Comparison of ENCODE assay signal across 8 mouse cellular contexts in genomic region chrX:101942461-101942896, GRCm38 (mm10).
A peak's percentile ranks its signal among the peaks of the same experiment; 100 is the strongest.
DNase-seq lines count a peak whose midpoint lies in the region; ATAC-seq and TF ChIP-seq lines count a peak whose summit lies in the region.

No protein-coding gene starts in this region.

- WGBS in hindbrain, postnatal 0 days: 13% methylated on average over 6 of the region's 6 CpGs

- no peak for TF ChIP-seq POLR2A in cortical plate, adult 2 months (IDR thresholded peaks at IDR 0.05; ENCODE audit: extremely low read depth, insufficient read depth, low read length)

- peak; percentile 92 for ATAC-seq in hindbrain, postnatal 0 days
- ATAC-seq in erythroblast, adult 5-6 weeks (replicated peaks; ENCODE audit: low FRiP score, poor library complexity, severe bottlenecking): no peak

- peak; percentile 65 for TF ChIP-seq CTCF in cortical plate, adult 2 months (IDR thresholded peaks at IDR 0.05; ENCODE audit: extremely low read depth, insufficient read depth, low read length)
- TF ChIP-seq CTCF in hindbrain, postnatal 0 days (IDR thresholded peaks at IDR 0.05; ENCODE audit: low read depth): peak; percentile 86

- no peaks in the 10 kb centered on the region for H3K9me3 ChIP-seq in hindbrain, postnatal 0 days (ENCODE audit: low read length)

- H3K27me3 ChIP-seq in hindbrain, postnatal 0 days (ENCODE audit: insufficient read depth, low read length): no peaks in the 10 kb centered on the region

- H3K9ac ChIP-seq in hindbrain, postnatal 0 days (replicated peaks; ENCODE audit: low read length): no peak overlapping the region

- H3K4me3 ChIP-seq in cortical plate, adult 2 months (ENCODE audit: insufficient read depth, low read length): no peak overlapping the region
- no peak overlapping the region for H3K4me3 ChIP-seq in hindbrain, postnatal 0 days (ENCODE audit: low read length)

- peak; percentile 75 for DNase-seq in adipocyte (ENCODE audit: low spot score)
- peak; percentile 59 for DNase-seq in gastrocnemius, postnatal 10 days
- peak; percentile 75 for DNase-seq in hindbrain, postnatal 0 days (ENCODE audit: low spot score)
- peak; percentile 33 for DNase-seq in left cerebral cortex, adult 11 months (ENCODE audit: low spot score)
- DNase-seq in lung, postnatal 4 days: peak; percentile 68 to 79
- DNase-seq in right cerebral cortex, postnatal 4 days: peak; percentile 52

- no peaks in the 10 kb centered on the region for H3K36me3 ChIP-seq in hindbrain, postnatal 0 days (ENCODE audit: insufficient read depth, low read length)

- no peak overlapping the region for H3K4me2 ChIP-seq in hindbrain, postnatal 0 days (ENCODE audit: low read depth, low read length)

- H3K27ac ChIP-seq in cortical plate, adult 2 months (ENCODE audit: insufficient read depth, low read length): no peak overlapping the region
- H3K27ac ChIP-seq in hindbrain, postnatal 0 days: no peak overlapping the region

- H3K4me1 ChIP-seq in cortical plate, adult 2 months (ENCODE audit: control insufficient read depth, insufficient read depth, low read length): no peaks in the 10 kb centered on the region
- no peaks in the 10 kb centered on the region for H3K4me1 ChIP-seq in hindbrain, postnatal 0 days (ENCODE audit: insufficient read depth, low read length)
